Mouse (Mus musculus): Measurements from ENCODE around the gene 4930590J08Rik. TPM values are rescaled to one million over a fixed set of nuclear protein-coding genes. Genes with fewer than 3 reads are reported as not detected.

Gene 4930590J08Rik
- polyA plus RNA-seq, 1 experiment from 2014 or later, result 0.69 TPM

Other genes starting within 250 kb of the 4930590J08Rik start
- gene Slc6a6, start 218.8 kb upstream of the 4930590J08Rik start, polyA plus RNA-seq (2014; fragmentation: Nextera tagmentation; extraction: Ambion mirVana), result 51.7 and 95.1 TPM in 2 replicates
- gene Grip2, start 75.6 kb upstream of the 4930590J08Rik start, polyA plus RNA-seq (2014; fragmentation: Nextera tagmentation; extraction: Ambion mirVana), result 0.06 and 0.20 TPM in 2 replicates
- 33.4 and 40.5 TPM in 2 replicates for gene Ccdc174, start 24.8 kb upstream of the 4930590J08Rik start, polyA plus RNA-seq (2014; fragmentation: Nextera tagmentation; extraction: Ambion mirVana)
- gene Fgd5, start 76.1 kb downstream of the 4930590J08Rik start, polyA plus RNA-seq (2014; fragmentation: Nextera tagmentation; extraction: Ambion mirVana), result 9.7 and 14.0 TPM in 2 replicates
- gene Nr2c2, start 188.6 kb downstream of the 4930590J08Rik start, polyA plus RNA-seq (2014; fragmentation: Nextera tagmentation; extraction: Ambion mirVana), result 19.4 and 25.4 TPM in 2 replicates

Measured in kidney, embryonic 14.5 days (tissue).